Mouse (Mus musculus): Measurements from ENCODE around the gene Scn3b. TPM values are rescaled to one million over a fixed set of nuclear protein-coding genes. Genes with fewer than 3 reads are reported as not detected.

The Scn3b gene
- total and polyA plus RNA-seq, 2 experiments from 2014 or later, result 109 to 159 TPM

DNA sequence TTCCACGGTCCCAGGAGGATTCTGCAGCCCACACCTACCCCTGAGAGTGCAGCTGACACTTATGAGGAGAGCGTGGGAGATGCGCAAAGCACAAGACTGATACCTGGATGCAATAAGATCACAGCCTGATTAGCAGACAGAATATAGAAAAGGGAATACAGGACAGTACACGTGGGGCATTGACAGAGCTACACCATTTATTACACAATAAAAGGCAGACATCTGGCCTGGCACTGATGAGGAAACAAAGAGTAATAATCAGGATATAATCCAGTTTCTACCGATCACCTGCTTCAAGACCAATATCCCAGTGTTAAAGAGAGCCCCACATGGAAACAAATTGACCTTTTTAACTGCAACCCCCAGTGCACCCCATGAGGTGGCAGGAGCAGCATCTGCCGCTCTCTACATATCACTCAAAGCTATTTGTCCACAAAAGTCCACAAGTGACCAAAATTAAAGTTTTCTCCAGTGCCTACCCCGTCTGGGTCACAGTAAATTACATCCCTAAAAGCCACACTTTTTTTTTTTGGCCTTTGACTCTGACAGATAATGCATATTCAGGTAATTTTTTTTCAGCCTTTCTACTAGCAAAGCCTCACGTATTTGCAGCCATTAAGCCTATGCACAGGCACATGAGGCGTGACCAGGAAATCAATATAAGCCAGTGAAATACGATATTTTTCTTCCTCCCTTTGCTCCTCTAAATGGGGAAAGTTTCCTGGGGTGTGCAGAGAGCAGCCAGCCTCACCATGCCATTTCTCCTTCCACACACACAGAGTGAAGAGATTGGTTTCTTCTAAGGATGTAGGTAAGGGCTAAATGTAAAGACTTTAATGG, 34.6 kb upstream of the Scn3b start:
- ATAC-seq, result no peak
- TF ChIP-seq CTCF (IDR thresholded peaks at IDR 0.05; ENCODE audit: low read depth), result no peak
- 50% methylated on average over 10 of the region's 10 CpGs for WGBS
- Histone ChIP-seq H3K4me3 (ENCODE audit: low read length) (no peak overlapping the region), H3K36me3 (ENCODE audit: insufficient read depth, low read length) (no peaks in the 10 kb centered on the region), H3K9ac (replicated peaks; ENCODE audit: low read length) (no peak overlapping the region), H3K27ac (no peak overlapping the region), H3K4me1 (ENCODE audit: insufficient read depth, low read length) (no peaks in the 10 kb centered on the region), H3K4me2 (ENCODE audit: low read depth, low read length) (no peak overlapping the region), H3K27me3 (ENCODE audit: insufficient read depth, low read length) (no peaks in the 10 kb centered on the region), H3K9me3 (ENCODE audit: low read length) (no peaks in the 10 kb centered on the region)
- no peak for DNase-seq (ENCODE audit: low spot score)

DNA sequence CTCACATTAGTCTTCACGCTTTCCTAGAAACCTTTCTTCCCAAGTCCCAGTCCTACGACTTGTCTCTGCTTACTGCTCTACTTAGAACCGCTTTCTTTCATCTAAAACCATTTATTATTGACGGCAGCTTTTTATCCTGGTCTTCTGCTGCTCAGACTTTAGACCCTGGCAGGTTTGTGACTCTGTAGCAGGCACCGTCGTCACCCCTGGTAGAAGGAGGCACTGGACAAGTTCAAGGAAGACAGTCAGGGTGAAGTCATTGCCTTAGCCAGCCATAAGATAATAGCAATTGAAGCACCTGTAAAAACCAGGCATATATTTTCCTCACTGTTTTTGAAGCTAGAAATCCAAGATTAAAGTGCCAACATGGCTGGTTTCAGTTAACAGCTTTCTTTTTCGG, 33.8 kb upstream of the Scn3b start:
- Histone ChIP-seq H3K36me3 (ENCODE audit: insufficient read depth, low read length) (no peaks in the 10 kb centered on the region), H3K4me3 (ENCODE audit: low read length) (no peak overlapping the region), H3K27ac (no peak overlapping the region), H3K4me1 (ENCODE audit: insufficient read depth, low read length) (no peaks in the 10 kb centered on the region), H3K4me2 (ENCODE audit: low read depth, low read length) (no peak overlapping the region), H3K27me3 (ENCODE audit: insufficient read depth, low read length) (no peaks in the 10 kb centered on the region), H3K9me3 (ENCODE audit: low read length) (no peaks in the 10 kb centered on the region), H3K9ac (replicated peaks; ENCODE audit: low read length) (no peak overlapping the region)
- DNase-seq (ENCODE audit: low spot score) (no peak), ATAC-seq (no peak)
- WGBS, result 82% methylated on average over 7 of the region's 7 CpGs
- no peak for TF ChIP-seq CTCF (IDR thresholded peaks at IDR 0.05; ENCODE audit: low read depth)

DNA sequence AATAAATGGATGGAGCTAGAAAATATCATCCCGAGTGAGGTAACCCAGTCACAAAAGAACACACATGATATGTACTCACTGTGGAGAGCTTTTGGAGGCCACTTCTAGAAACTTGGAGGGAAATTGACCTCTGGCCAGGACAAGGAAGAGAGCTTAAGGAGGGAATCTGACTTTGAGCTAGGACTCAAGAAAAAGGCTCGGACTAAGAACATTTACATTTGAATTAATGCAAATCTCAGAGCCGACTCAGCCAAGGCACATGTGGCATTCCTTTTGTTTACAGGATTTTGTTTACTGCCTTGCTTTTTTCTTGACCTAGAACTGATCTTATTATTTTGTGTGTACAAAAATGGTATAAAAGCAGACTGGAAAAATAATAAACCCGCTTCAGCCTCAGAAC, 29.3 kb upstream of the Scn3b start:
- Histone ChIP-seq H3K27ac (no peak overlapping the region), H3K27me3 (ENCODE audit: insufficient read depth, low read length) (no peaks in the 10 kb centered on the region), H3K9ac (replicated peaks; ENCODE audit: low read length) (no peak overlapping the region), H3K36me3 (ENCODE audit: insufficient read depth, low read length) (no peaks in the 10 kb centered on the region), H3K4me3 (ENCODE audit: low read length) (no peak overlapping the region), H3K9me3 (ENCODE audit: low read length) (no peaks in the 10 kb centered on the region), H3K4me1 (ENCODE audit: insufficient read depth, low read length) (peaks cover 7% of the 10 kb centered on the region), H3K4me2 (ENCODE audit: low read depth, low read length) (no peak overlapping the region)
- DNase-seq (ENCODE audit: low spot score), result no peak
- no peak for ATAC-seq
- WGBS, result 26% methylated on average over 4 of the region's 4 CpGs
- no peak for TF ChIP-seq CTCF (IDR thresholded peaks at IDR 0.05; ENCODE audit: low read depth)

DNA sequence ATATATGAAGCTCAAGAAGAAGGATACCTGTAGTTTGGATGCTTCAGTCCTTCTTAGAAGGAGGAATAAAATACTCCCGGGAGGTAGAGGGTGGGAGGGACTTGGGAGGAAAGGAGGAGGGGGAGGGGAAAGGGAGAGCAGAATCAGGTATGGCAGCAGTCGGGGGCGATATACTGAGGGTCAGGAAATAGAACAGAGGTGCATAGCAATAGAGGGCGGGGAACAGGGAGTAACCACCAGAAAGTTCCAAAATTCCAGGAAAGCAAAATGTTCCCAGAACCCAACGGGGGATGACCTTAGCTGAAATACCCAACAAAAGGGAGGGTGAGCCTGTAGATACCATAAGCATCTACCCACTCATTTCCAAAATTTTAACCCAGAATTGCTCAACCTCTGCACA, 28.7 kb upstream of the Scn3b start:
- WGBS, result 27% methylated on average over 5 of the region's 5 CpGs
- TF ChIP-seq CTCF (IDR thresholded peaks at IDR 0.05; ENCODE audit: low read depth), result no peak
- no peak for ATAC-seq

DNA sequence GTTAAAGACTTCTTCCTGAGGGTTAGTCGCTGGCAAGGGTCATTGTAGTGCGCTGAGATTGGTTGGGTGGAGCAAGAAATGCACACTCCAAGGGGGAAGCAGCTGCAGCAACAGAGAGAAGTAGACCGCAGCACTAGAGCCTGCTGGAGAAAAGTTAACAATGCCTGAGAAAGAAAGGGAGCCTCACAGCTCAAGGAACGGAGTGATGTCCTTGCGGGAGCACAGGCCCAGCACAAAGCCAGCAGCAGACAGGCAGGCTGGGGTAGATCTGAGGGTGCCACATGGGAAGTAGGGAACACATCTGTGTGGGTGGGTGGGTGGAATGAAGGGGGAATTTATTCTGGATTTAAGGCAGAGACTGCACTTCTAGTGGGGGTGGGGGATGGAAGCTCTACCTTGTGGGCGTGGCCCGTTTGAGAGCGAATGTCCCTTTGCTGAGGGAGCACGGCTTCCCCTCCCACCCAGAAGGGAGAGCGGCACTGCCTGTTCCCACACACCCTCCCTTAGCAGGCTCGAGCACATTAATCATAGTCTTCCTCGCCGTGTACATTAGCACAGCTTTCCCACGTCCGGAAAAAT, 27.7 kb upstream of the Scn3b start:
- no peaks in the 10 kb centered on the region for H3K27me3 ChIP-seq (ENCODE audit: insufficient read depth, low read length)
- DNase-seq (ENCODE audit: low spot score) (peak; percentile 77), ATAC-seq (peak; percentile 80)
- WGBS, result 2% methylated on average over 15 of the region's 15 CpGs
- H3K9me3 ChIP-seq (ENCODE audit: low read length), result no peaks in the 10 kb centered on the region
- H3K4me1 ChIP-seq (ENCODE audit: insufficient read depth, low read length), result peaks cover 10% of the 10 kb centered on the region
- peak overlapping the region; percentile 42 for H3K4me3 ChIP-seq (ENCODE audit: low read length)
- H3K36me3 ChIP-seq (ENCODE audit: insufficient read depth, low read length), result no peaks in the 10 kb centered on the region
- TF ChIP-seq CTCF (IDR thresholded peaks at IDR 0.05; ENCODE audit: low read depth), result no peak
- H3K27ac ChIP-seq, result peak overlapping the region; percentile 90
- peak overlapping the region; percentile 73 for H3K4me2 ChIP-seq (ENCODE audit: low read depth, low read length)
- peak overlapping the region; percentile 56 for H3K9ac ChIP-seq (replicated peaks; ENCODE audit: low read length)

More for the DNA sequence above, 28.7 kb upstream of the Scn3b start:
- Histone ChIP-seq H3K27ac (no peak overlapping the region), H3K36me3 (ENCODE audit: insufficient read depth, low read length) (no peaks in the 10 kb centered on the region), H3K4me2 (ENCODE audit: low read depth, low read length) (no peak overlapping the region), H3K9ac (replicated peaks; ENCODE audit: low read length) (no peak overlapping the region), H3K4me3 (ENCODE audit: low read length) (no peak overlapping the region), H3K9me3 (ENCODE audit: low read length) (no peaks in the 10 kb centered on the region), H3K27me3 (ENCODE audit: insufficient read depth, low read length) (no peaks in the 10 kb centered on the region), H3K4me1 (ENCODE audit: insufficient read depth, low read length) (peaks cover 7% of the 10 kb centered on the region)
- no peak for DNase-seq (ENCODE audit: low spot score)

DNA sequence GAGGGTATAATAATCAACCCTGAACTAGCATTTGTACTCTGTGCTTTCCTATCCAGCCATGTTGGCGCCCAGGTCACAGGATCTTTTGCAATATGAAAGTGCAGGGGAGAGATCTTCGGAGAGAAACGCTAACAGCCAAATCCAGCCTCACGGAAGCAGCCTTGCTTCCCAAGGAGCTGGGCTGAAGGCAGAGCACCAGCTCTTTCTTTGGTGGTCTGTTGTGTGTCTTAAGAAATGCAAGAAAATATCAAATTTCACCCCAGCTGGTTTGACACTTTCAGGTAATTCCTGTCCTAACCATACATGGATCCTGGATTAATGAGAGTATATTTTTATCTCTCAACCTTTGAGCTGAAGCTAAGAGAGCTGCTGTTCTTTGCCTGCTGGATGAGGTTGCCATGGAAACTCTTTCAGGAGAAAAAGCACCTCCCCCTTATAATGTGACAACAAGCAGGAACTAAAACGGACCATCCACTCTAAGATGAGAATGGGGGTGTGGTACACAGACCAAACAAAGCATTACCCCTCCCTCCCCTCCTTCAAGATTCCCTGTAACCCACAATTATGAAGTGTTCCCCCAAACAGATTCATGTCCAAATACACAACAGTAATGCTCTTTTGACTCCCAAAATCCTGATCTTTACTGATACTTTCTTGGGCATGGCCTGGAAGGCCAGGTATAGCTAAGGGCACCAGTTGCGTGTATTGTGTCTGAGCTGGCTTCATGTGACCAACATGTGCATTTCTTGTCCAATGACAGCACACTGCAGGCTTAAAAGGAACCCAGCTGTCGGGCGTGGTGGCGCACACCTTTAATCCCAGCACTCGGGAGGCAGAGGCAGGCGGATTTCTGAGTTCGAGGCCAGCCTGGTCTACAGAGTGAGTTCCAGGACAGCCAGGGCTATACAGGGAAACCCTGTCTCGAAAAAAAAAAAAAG, 26.8 kb upstream of the Scn3b start:
- Histone ChIP-seq H3K4me1 (ENCODE audit: insufficient read depth, low read length) (peaks cover 10% of the 10 kb centered on the region), H3K4me2 (ENCODE audit: low read depth, low read length) (peak overlapping the region; percentile 73), H3K9me3 (ENCODE audit: low read length) (no peaks in the 10 kb centered on the region), H3K36me3 (ENCODE audit: insufficient read depth, low read length) (no peaks in the 10 kb centered on the region), H3K4me3 (ENCODE audit: low read length) (peak overlapping the region; percentile 42), H3K27ac (peak overlapping the region; percentile 90), H3K9ac (replicated peaks; ENCODE audit: low read length) (peak overlapping the region; percentile 56), H3K27me3 (ENCODE audit: insufficient read depth, low read length) (no peaks in the 10 kb centered on the region)
- DNase-seq (ENCODE audit: low spot score) (peak; percentile 83), ATAC-seq (peak; percentile 87)
- 44% methylated on average over 13 of the region's 13 CpGs for WGBS
- no peak for TF ChIP-seq CTCF (IDR thresholded peaks at IDR 0.05; ENCODE audit: low read depth)

All from hindbrain, postnatal 0 days (tissue).